ENCODE assay signal across 11 mouse cellular contexts in genomic region chr10:42581694-42582565, GRCm38 (mm10). TPM values are rescaled to one million over a fixed set of nuclear protein-coding genes. Genes with fewer than 3 reads are reported as not detected.
DNase-seq lines count a peak whose midpoint lies in the region; ATAC-seq and TF ChIP-seq lines count a peak whose summit lies in the region.
"Had no signal": no experiment of that assay in that cellular context is flagged by ENCODE, and none has a peak within 500 bp of the region (broad histone marks: within the 10 kb centered on the region; RNA-seq: fewer than 3 reads in every experiment).

No protein-coding gene starts in this region.

- TF ChIP-seq POLR2A in olfactory bulb, adult 2 months (IDR thresholded peaks at IDR 0.05; ENCODE audit: insufficient read depth, low read depth, low read length) = no peak

- DNase-seq in heart, postnatal 25 days (ENCODE audit: low spot score) = no peak
- DNase-seq in right cerebral cortex, postnatal 4 days = peak; percentile 19
- DNase-seq in right cerebral cortex, adult 2 months (ENCODE audit: low spot score in 2 of 2) = no peak
- no peak for DNase-seq in cerebellum, adult 8-10 months
- DNase-seq in lung, postnatal 14 days = no peak

- no peak overlapping the region for H3K9ac ChIP-seq in heart, embryonic 12.5 days
- H3K9ac ChIP-seq in hindbrain, embryonic 12.5 days = no peak overlapping the region

- no peak for ATAC-seq in heart, embryonic 12.5 days (ENCODE audit: insufficient number of reproducible peaks, low FRiP score)
- no peak for ATAC-seq in hindbrain, embryonic 12.5 days (ENCODE audit: low FRiP score)

- H3K4me2 ChIP-seq in heart, embryonic 12.5 days = peak overlapping the region; percentile 60
- no peak overlapping the region for H3K4me2 ChIP-seq in hindbrain, embryonic 12.5 days (replicated peaks)

- WGBS in heart, embryonic 12.5 days = 1% methylated on average over 45 of the region's 45 CpGs
- WGBS in hindbrain, embryonic 12.5 days = under 1% methylated on average over 45 of the region's 45 CpGs
- WGBS in olfactory bulb, adult 2 months = 7% methylated on average over 45 of the region's 45 CpGs

- 0 out of 2 replicates have a peak, but pooled peaks cover 3% of the 10 kb centered on the region for H3K9me3 ChIP-seq in heart, embryonic 12.5 days (replicated peaks)
- 0 out of 2 replicates have a peak, but pooled peaks cover 3% of the 10 kb centered on the region for H3K9me3 ChIP-seq in hindbrain, embryonic 12.5 days (replicated peaks)

- intact Hi-C loops in heart, postnatal 25 days (cut with DNase I) = loop anchor here (2.0 kb wide), 1 partner anchor 51 kb away; no protein-coding TSS in a partner anchor

- no peaks in the 10 kb centered on the region for H3K36me3 ChIP-seq in heart, embryonic 12.5 days
- H3K36me3 ChIP-seq in hindbrain, embryonic 12.5 days = no peaks in the 10 kb centered on the region

- no peak for TF ChIP-seq CTCF in olfactory bulb, adult 2 months (IDR thresholded peaks at IDR 0.05; ENCODE audit: insufficient read depth, low read depth, low read length)

- H3K27ac ChIP-seq in heart, embryonic 12.5 days (ENCODE audit: poor library complexity, severe bottlenecking) = no peak overlapping the region
- no peak overlapping the region for H3K27ac ChIP-seq in hindbrain, embryonic 12.5 days
- H3K27ac ChIP-seq in olfactory bulb, adult 2 months (ENCODE audit: insufficient read depth, low read depth, low read length) = no peak overlapping the region

- peaks cover 91% of the 10 kb centered on the region for H3K27me3 ChIP-seq in heart, embryonic 12.5 days (replicated peaks)
- H3K27me3 ChIP-seq in hindbrain, embryonic 12.5 days = peaks cover 99% of the 10 kb centered on the region

- H3K4me3 ChIP-seq in heart, embryonic 12.5 days = peak overlapping the region; percentile 40
- H3K4me3 ChIP-seq in hindbrain, embryonic 12.5 days = peak overlapping the region; percentile 22; the same call in 1 of the 2 replicates
- peak overlapping the region; percentile 34 for H3K4me3 ChIP-seq in olfactory bulb, adult 2 months (ENCODE audit: insufficient read depth, low read depth, low read length)

- H3K4me1 ChIP-seq in heart, embryonic 12.5 days (replicated peaks) = peaks cover 42% of the 10 kb centered on the region
- peaks cover 29% of the 10 kb centered on the region for H3K4me1 ChIP-seq in hindbrain, embryonic 12.5 days
- H3K4me1 ChIP-seq in olfactory bulb, adult 2 months (ENCODE audit: control insufficient read depth, insufficient read depth, low read length) = peaks cover 26% of the 10 kb centered on the region

RNA-seq across cellular contexts. Expression of gene Nr2e1, which starts 1.5 kb away (rescaled TPM):
- 0.08 TPM in 1 of 2 replicates, not detected in the other for polyA plus RNA-seq in heart, embryonic 12.5 days (2016; fragmentation: Nextera tagmentation; extraction: Ambion mirVana)
- total RNA-seq in heart, postnatal 25 days (2021) = not detected
- polyA plus RNA-seq in hindbrain, embryonic 12.5 days (2016; fragmentation: Nextera tagmentation; extraction: Ambion mirVana) = 1.1 and 2.1 TPM in 2 replicates
- polyA plus RNA-seq in olfactory bulb, adult 2 months (2012; ENCODE audit: insufficient read depth, insufficient read length, low replicate concordance, missing spikeins) = not detected in 2 replicates
- total RNA-seq: heart, adult 18-20 months had no signal
- polyA plus RNA-seq: C2C12; lung, embryonic 16.5 days had no signal

RNA-seq across cellular contexts. Expression of gene Ostm1, which starts 1.7 kb away (rescaled TPM):
- polyA plus RNA-seq in heart, embryonic 12.5 days (2016; fragmentation: Nextera tagmentation; extraction: Ambion mirVana) = 28.5 and 28.6 TPM in 2 replicates
- 10 to 100 TPM; 16.0 to 16.6 TPM for total RNA-seq in heart, postnatal 25 days (2021)
- polyA plus RNA-seq in hindbrain, embryonic 12.5 days (2016; fragmentation: Nextera tagmentation; extraction: Ambion mirVana) = 24.9 TPM in 2 replicates
- polyA plus RNA-seq in olfactory bulb, adult 2 months (2012; ENCODE audit: insufficient read depth, insufficient read length, low replicate concordance, missing spikeins) = not detected in 2 replicates
